15 mouse cellular contexts compared by ENCODE assay signal in the genomic region with DNA sequence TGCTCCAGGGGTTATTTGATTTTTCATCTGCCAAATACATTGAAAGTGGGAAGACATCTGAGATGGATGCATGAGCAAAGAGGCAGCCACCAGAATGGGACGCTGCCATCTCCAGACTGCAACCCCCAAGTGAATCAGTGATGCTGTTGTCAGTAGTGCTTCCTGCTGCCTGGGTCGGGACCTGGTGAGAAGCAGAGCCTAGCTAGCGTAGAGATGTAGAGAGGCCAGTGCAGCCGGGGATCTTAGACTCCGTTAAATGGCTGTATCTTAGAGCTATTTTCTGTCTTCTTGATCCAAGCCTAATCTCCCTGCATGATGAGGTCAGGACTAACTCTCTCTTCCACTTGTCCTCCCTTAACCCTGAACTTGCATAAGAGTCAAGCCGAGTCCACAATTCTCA.
"Had no signal": no experiment of that assay in that cellular context is flagged by ENCODE, and none has a peak within 500 bp of the region (broad histone marks: within the 10 kb centered on the region; RNA-seq: fewer than 3 reads in every experiment).

No protein-coding gene starts in this region.

- H3K27me3 ChIP-seq: neural tube, embryonic 15.5 days; stomach, embryonic 15.5 days had no signal

- H3K4me1 ChIP-seq: stomach, embryonic 15.5 days had no signal

- H3K4me3 ChIP-seq: neural tube, embryonic 15.5 days; stomach, embryonic 15.5 days had no signal

- H3K36me3 ChIP-seq: neural tube, embryonic 15.5 days; stomach, embryonic 15.5 days had no signal

- H3K27ac ChIP-seq: neural tube, embryonic 15.5 days; stomach, embryonic 15.5 days; stomach, postnatal 0 days had no signal

- DNase-seq: retina, postnatal 1 day; right cerebral cortex, adult 18-20 months; right cerebral cortex, postnatal 14 days; right cerebral cortex, postnatal 25 days; right cerebral cortex, postnatal 4 days; spleen, adult 18-20 months; thymus, adult 18-20 months; thymus, adult 2 months; thymus, postnatal 14 days; thymus, postnatal 25 days; thymus, postnatal 36 days; thymus, postnatal 4 days had no signal
